Mouse (Mus musculus): ENCODE data around the gene Pla2g10. TPM values are rescaled to one million over a fixed set of nuclear protein-coding genes. Genes with fewer than 3 reads are reported as not detected.
"Not testable (repeated sequence)": the region's sequence is repeated elsewhere in the genome, so short reads cannot be mapped to it uniquely, and the experiment has no call there.

The Pla2g10 gene
- 0.27 TPM in 1 of 2 replicates, not detected in the other for polyA plus RNA-seq (2016; fragmentation: Nextera tagmentation; extraction: Ambion mirVana)

DNA sequence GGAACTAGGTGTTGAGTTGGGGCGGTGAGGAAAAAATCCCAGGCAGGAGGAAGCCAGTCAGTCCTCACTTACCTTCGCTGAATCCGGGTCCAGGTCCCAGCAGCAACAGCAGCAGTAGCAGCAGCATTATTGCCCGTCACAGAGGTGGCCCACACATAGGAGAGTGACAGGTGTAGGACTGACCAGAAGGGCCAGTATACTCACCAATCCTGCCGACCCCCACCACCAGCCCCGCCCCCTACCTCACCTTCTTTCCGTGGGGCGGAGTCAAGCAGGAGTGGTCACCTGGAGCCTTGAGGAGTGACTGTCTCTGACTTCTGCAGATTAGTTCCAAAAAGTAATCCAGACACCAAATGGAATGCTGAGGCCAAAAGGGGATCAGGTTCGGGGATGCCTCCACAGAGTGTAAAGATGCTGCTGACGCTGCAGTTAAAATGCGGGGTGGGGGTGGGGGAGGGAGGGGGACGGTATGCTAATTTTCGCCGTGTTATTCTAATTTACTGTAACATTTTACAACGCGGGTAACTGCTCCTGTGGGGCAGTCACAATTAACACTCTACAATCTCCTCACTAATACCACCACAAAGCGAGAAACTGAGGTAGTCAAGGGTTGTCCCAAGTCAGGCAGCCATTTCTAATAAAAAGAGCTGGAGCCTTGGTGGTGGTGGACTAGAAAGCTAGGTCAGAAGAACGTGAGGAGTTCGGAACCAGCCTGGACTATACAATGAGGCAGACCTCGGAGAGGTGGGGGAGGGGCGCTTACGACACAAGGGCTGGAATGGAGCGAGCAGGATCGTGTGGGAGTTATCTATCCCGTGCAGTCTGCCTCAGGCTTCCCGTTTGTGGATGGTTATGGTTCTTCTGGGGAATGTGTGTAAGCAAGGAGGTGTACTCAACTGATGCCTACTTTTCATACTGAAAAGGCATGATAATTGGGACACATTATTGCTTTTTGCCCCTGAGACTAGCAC, at the start of gene Pla2g10:
Pla2g10 (minus strand) TSS at position 699 of the 971 bp plus-strand sequence.
- no peaks in the 10 kb centered on the region for H3K9me3 ChIP-seq
- H3K4me1 ChIP-seq, result 0 out of 2 replicates have a peak, but pooled peaks cover 4% of the 10 kb centered on the region
- no peaks in the 10 kb centered on the region for H3K36me3 ChIP-seq
- 0 out of 2 replicates have a peak, but pooled peaks have one; percentile 61 for ATAC-seq (ENCODE audit: low FRiP score, low read depth)
- no peak within 1 kb of the TSS for H3K27ac ChIP-seq
- H3K4me2 ChIP-seq (replicated peaks), result peak within 1 kb of the TSS; percentile 49
- H3K27me3 ChIP-seq (replicated peaks), result no peaks in the 10 kb centered on the region
- H3K9ac ChIP-seq, result no peak within 1 kb of the TSS
- WGBS, result 12% methylated on average over 26 of the region's 26 CpGs
- H3K4me3 ChIP-seq, result no peak within 1 kb of the TSS

DNA sequence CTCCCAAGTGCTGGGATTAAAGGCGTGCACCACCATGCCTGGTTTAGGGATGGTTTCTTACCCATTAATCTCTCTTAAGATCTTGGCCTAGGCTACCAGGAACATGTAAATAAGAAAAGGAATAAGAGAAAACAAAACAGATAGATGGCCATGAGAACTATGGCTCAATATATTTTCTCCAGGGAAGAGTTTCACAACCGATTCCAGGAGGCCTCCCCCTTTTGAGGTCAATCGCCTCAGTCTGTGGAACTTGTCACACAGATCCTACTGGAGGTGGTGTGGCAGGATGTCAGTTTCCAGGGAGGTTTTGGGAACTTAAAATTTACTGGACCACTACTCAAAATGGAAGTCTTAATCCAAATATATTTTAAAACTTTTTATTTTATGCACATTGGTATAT, 43.9 kb upstream of the Pla2g10 start:
- H3K4me3 ChIP-seq; H3K9ac ChIP-seq; H3K4me2 ChIP-seq (replicated peaks); H3K4me1 ChIP-seq; H3K27ac ChIP-seq; H3K9me3 ChIP-seq; H3K27me3 ChIP-seq (replicated peaks); ATAC-seq (ENCODE audit: low FRiP score, low read depth); H3K36me3 ChIP-seq: not testable (repeated sequence)
- WGBS, result 85% methylated on average over 3 of the region's 3 CpGs

DNA sequence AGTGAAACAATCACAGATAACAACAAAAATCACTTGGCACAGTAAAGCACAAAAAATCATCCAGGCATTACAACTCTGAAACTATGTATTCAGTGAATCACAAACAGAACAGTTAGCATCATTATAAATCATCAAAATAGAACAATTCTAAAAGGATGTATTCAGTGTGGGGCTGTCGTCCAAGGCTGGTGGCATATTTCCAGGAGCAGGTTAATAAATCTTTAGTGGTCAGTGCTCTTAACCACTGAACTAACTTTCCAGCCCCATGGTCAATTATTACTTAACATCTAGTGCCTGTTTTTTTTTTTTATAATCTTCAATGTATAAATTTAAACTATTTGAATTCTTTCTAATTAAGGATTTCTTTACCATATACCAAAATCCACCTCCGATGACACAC, 43.2 kb upstream of the Pla2g10 start:
- not testable (repeated sequence) for H3K36me3 ChIP-seq

DNA sequence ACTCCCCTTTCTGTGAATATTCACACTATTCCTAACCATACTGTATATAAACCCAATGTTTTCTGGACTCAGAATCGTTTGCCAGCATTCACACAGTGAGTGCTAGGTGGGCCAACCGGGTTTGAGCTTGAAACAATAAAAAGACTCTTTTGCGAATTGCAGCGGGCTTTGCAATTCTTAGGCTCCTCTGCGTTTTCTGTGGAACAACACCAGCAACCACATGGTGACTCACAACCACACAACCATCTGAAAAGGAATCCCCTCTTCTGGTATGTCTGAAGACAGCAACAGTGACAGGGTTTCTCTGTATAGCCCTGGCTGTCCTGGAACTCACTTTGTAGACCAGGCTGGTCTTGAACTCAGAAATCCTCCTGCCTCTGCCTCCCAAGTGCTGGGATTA, 41.3 kb upstream of the Pla2g10 start:
- not testable (repeated sequence) for H3K27me3 ChIP-seq (replicated peaks); H3K27ac ChIP-seq; ATAC-seq (ENCODE audit: low FRiP score, low read depth); H3K9me3 ChIP-seq; H3K4me1 ChIP-seq; H3K36me3 ChIP-seq; H3K4me3 ChIP-seq; H3K9ac ChIP-seq; H3K4me2 ChIP-seq (replicated peaks)
- 82% methylated on average over 5 of the region's 5 CpGs for WGBS

More for the DNA sequence above, 43.2 kb upstream of the Pla2g10 start:
- H3K4me2 ChIP-seq (replicated peaks); H3K27ac ChIP-seq; H3K27me3 ChIP-seq (replicated peaks); H3K4me3 ChIP-seq; ATAC-seq (ENCODE audit: low FRiP score, low read depth); H3K4me1 ChIP-seq; H3K9me3 ChIP-seq; H3K9ac ChIP-seq: not testable (repeated sequence)
- 84% methylated on average over 2 of the region's 2 CpGs for WGBS

DNA sequence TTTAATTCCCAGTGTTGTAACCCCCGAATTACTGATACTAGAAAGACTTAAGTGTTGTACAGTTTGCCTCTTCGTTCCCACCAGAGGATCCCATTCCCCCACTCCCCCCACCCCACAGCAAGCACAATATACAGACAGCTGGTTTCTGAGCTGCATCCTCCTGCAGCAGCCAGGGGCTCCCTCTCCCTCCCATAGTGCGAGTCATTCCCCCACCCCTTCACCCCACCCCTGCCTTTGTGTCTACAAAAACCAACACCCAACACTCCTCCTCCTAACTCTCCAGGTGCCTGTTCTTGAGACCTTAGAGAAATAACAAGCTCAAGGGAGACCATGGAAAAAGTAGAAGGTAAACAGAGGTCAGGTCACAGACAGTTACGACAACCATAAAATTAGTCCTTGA, 40.8 kb upstream of the Pla2g10 start:
- not testable (repeated sequence) for ATAC-seq (ENCODE audit: low FRiP score, low read depth); H3K4me2 ChIP-seq (replicated peaks); H3K27ac ChIP-seq; H3K4me3 ChIP-seq; H3K27me3 ChIP-seq (replicated peaks); H3K36me3 ChIP-seq; H3K9me3 ChIP-seq; H3K9ac ChIP-seq; H3K4me1 ChIP-seq
- WGBS, result 63% methylated on average over 4 of the region's 4 CpGs

DNA sequence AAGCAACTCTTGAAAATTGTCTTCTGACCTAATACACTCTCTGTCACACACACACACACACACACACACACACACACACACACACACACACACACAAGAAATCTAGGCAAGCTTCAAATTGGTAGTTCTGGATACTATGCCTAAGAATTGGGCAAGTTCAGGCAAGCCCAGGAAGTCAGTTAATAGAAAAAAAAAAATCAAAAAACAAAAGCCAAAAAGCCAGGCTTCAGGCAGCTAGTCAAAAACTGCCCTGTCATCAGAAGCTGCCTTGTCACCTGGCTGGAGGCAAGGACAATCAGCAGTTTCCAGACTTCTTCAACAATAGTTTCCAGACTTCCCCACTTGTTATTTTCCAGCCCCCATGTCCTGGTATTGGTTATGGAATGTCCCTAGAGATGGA, 35.6 kb upstream of the Pla2g10 start:
- Histone ChIP-seq H3K4me2 (replicated peaks) (no peak overlapping the region), H3K4me1 (no peaks in the 10 kb centered on the region), H3K27ac (no peak overlapping the region), H3K9ac (no peak overlapping the region), H3K9me3 (no peaks in the 10 kb centered on the region), H3K36me3 (no peaks in the 10 kb centered on the region), H3K27me3 (replicated peaks) (no peaks in the 10 kb centered on the region), H3K4me3 (no peak overlapping the region)
- ATAC-seq (ENCODE audit: low FRiP score, low read depth), result no peak

DNA sequence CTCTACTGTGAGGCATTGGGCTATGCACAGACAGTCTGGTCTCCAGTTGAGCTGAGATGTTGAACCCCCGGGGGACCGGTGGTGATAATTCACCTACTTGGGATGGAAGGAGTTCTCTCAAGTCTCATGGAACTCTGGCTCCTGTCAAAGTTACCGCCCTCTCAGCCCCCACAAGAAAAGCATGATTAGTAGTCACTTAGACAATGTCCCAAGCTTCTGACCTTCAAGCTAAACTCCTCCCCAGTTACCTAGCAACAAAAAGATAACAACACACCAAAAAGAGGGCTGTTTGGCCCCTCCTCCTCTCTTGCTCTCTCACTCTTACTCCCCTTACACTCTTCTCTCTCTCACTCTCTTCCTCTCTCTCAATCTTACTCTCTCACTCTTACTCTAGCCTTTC, 33.7 kb upstream of the Pla2g10 start:
- Histone ChIP-seq H3K27ac (no peak overlapping the region), H3K9me3 (no peaks in the 10 kb centered on the region), H3K36me3 (no peaks in the 10 kb centered on the region), H3K9ac (no peak overlapping the region), H3K4me2 (replicated peaks) (no peak overlapping the region), H3K27me3 (replicated peaks) (no peaks in the 10 kb centered on the region), H3K4me1 (no peaks in the 10 kb centered on the region), H3K4me3 (no peak overlapping the region)
- no peak for ATAC-seq (ENCODE audit: low FRiP score, low read depth)
- WGBS, result 70% methylated on average over 3 of the region's 3 CpGs

DNA sequence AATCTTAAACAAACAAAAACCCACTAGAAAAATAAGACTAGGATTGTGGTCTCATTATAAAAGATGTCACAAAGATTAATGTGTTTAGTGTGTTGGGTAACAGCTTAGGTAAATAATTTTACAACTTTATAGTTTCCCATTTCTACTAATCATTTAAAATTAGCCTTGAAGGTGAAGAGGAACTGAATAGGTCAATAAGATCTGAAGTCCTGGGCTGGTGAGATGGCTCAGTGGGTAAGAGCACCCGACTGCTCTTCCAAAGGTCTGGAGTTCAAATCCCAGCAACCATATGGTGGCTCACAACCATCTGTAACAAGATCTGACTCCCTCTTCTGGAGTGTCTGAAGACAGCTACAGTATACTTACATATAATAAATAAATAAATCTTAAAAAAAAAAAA, 32.0 kb upstream of the Pla2g10 start:
- 96% methylated on average over 1 of the region's 1 CpGs for WGBS
- H3K9ac ChIP-seq; H3K9me3 ChIP-seq; H3K36me3 ChIP-seq; H3K4me1 ChIP-seq; H3K27ac ChIP-seq; H3K27me3 ChIP-seq (replicated peaks); ATAC-seq (ENCODE audit: low FRiP score, low read depth); H3K4me3 ChIP-seq; H3K4me2 ChIP-seq (replicated peaks): not testable (repeated sequence)

DNA sequence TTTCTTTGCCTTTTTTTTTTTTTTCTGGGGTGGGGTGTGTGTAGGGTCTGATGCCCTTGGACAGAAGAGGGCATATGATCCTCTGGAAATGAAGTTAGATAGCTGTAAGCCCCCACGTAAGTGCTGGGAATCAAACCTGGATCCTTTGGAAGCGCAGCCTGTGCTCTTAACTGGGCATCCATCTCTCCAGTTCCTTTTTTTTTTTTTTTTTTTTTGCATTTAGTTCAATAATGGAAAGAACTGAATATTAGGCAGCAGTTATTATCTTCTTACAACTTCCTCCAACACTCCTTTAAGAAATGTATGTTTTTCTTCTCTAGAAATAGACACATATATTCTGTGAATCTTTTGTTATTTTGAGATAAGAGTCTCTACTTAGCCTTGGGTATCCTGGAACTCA, 27.0 kb upstream of the Pla2g10 start:
- Histone ChIP-seq H3K9me3 (no peaks in the 10 kb centered on the region), H3K27me3 (replicated peaks) (no peaks in the 10 kb centered on the region; the same call in 1 of the 2 replicates), H3K9ac (no peak overlapping the region), H3K36me3 (no peaks in the 10 kb centered on the region), H3K4me3 (no peak overlapping the region), H3K4me1 (0 out of 2 replicates have a peak, but pooled peaks cover 5% of the 10 kb centered on the region), H3K4me2 (replicated peaks) (no peak overlapping the region), H3K27ac (no peak overlapping the region)
- ATAC-seq (ENCODE audit: low FRiP score, low read depth), result no peak
- WGBS, result 94% methylated on average over 2 of the region's 2 CpGs

DNA sequence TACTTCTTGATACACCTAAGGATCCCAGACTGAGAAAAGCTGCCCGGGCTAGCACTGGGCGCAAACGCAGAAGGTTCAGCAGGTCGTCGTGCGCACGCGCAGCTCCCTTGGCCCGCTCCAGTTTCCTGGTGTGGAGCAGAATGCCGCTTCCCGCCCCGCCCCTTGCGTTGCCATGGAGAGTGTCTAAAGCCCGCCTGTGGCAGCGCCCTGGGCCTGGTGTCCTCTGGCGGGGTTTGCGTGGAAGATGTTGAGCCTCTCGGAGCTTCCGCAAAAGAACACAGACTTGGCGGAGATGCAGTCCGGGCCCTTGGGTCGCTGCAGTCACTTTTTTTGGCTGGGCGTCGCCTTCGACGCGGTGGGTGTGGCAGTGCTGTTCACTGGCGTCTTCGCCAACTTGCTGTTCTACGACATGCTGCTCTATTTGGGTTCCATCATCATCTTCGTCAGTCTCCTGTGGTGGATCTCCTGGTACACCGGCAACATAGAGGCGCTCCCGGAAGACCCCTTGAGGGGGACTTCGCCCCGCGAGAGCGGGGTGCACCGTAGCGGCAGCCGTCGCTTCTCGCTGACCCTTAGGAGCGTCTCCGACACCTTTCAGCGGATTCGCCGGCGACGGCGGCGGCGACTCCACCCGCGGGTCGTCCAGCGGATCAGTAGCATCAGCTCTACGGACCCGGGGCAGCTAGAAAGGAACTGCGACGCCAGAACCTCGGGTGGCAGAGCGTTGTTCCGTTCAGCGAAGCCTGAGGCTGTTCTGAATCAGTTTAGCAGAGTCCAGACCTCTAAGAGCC, 23.8 kb upstream of the Pla2g10 start:
- peak overlapping the region; percentile 95 for H3K4me2 ChIP-seq (replicated peaks)
- H3K4me1 ChIP-seq, result 0 out of 2 replicates have a peak, but pooled peaks cover 5% of the 10 kb centered on the region
- peak overlapping the region; percentile 60 for H3K4me3 ChIP-seq
- H3K9me3 ChIP-seq, result no peaks in the 10 kb centered on the region
- no peaks in the 10 kb centered on the region for H3K36me3 ChIP-seq
- H3K27me3 ChIP-seq (replicated peaks), result no peaks in the 10 kb centered on the region; the same call in 1 of the 2 replicates
- under 1% methylated on average over 65 of the region's 65 CpGs for WGBS
- no peak overlapping the region for H3K27ac ChIP-seq
- H3K9ac ChIP-seq, result peak overlapping the region; percentile 65
- peak; percentile 98 for ATAC-seq (ENCODE audit: low FRiP score, low read depth)

DNA sequence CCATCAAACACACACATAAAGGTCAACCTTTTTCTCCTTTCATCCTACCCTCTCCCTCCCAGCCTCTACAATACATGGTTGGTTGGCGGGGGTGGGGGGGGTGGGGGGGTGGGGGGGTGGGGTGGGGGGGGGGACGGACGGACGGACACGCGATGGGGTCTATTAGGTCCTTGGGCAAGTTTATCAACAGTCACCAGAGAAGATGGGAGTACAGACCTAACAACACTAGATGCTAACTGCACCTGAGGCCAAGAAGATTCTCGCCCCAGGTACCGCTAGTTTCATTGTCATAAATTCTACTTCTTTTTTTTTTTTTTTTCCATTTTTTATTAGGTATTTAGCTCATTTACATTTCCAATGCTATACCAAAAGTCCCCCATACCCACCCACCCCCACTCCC, 23.2 kb upstream of the Pla2g10 start:
- WGBS, result 73% methylated on average over 8 of the region's 8 CpGs
- H3K4me1 ChIP-seq, result 0 out of 2 replicates have a peak, but pooled peaks cover 5% of the 10 kb centered on the region
- ATAC-seq (ENCODE audit: low FRiP score, low read depth), result peak; percentile 51; the same call in 1 of the 2 replicates
- H3K27ac ChIP-seq, result no peak overlapping the region
- H3K9me3 ChIP-seq, result no peaks in the 10 kb centered on the region
- H3K27me3 ChIP-seq (replicated peaks), result no peaks in the 10 kb centered on the region; the same call in 1 of the 2 replicates
- peak overlapping the region; percentile 95 for H3K4me2 ChIP-seq (replicated peaks)
- H3K36me3 ChIP-seq, result no peaks in the 10 kb centered on the region
- peak overlapping the region; percentile 60 for H3K4me3 ChIP-seq
- H3K9ac ChIP-seq, result no peak overlapping the region

DNA sequence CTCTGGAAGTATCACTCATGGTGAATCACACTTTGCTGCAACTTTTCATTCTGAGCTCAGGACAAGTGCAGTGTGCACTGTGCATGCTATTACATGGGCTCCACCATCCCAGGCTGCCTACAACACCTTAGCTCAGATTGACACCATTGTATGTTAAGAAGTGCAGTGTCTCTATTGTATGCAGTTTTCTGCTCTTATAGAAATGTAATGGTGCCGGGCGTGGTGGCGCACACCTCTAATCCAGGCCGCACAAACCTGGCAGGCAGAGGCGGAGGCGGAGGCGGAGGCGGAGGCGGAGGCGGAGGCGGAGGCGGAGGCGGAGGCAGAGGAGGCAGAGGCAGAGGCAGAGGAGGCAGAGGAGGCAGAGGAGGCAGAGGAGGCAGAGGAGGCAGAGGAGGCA, 19.8 kb upstream of the Pla2g10 start:
- no peak for ATAC-seq (ENCODE audit: low FRiP score, low read depth)
- H3K4me2 ChIP-seq (replicated peaks), result no peak overlapping the region
- no peak overlapping the region for H3K4me3 ChIP-seq
- H3K4me1 ChIP-seq, result 0 out of 2 replicates have a peak, but pooled peaks cover 5% of the 10 kb centered on the region
- H3K9me3 ChIP-seq, result no peaks in the 10 kb centered on the region
- H3K27me3 ChIP-seq (replicated peaks), result no peaks in the 10 kb centered on the region
- WGBS, result 95% methylated on average over 13 of the region's 13 CpGs
- H3K27ac ChIP-seq, result no peak overlapping the region
- H3K36me3 ChIP-seq, result no peaks in the 10 kb centered on the region
- no peak overlapping the region for H3K9ac ChIP-seq

Data from neural tube, embryonic 12.5 days (tissue).